Mouse (Mus musculus) forebrain, embryonic 11.5 days (tissue): ENCODE data around the gene Hap1. TPM values are rescaled to one million over a fixed set of nuclear protein-coding genes. Genes with fewer than 3 reads are reported as not detected.

Experiments used
- ATAC-seq: fragments of 200-750 bp; cut with Nextera tagmentation; replicated peaks from 2 replicates; pipeline ENCODE4 v1.8.0; 2017; ENCODE audit warnings: moderate TSS enrichment; ENCODE audit not compliant: low FRiP score
- DNase-seq: peaks from one replicate; pipeline ENCODE4 v3.0.0-alpha.2; 2017; ENCODE audit warnings: low spot score
- H3K27ac ChIP-seq: fragments of 300-500 bp; sonication (generic); 2 replicates; pipeline ENCODE4 v1.5.1; 2014; ENCODE audit warnings: low read depth, low read length
- H3K27me3 ChIP-seq: fragments of 300-500 bp; sonication (generic); 2 replicates; pipeline ENCODE4 v1.6.1; 2014; ENCODE audit warnings: mild to moderate bottlenecking, low read length, mixed read lengths; ENCODE audit not compliant: control insufficient read depth, insufficient read depth
- H3K36me3 ChIP-seq: fragments of 300-500 bp; sonication (generic); 2 replicates; pipeline ENCODE4 v1.6.1; 2014; ENCODE audit warnings: mild to moderate bottlenecking, low read length, moderate library complexity, mixed read lengths; ENCODE audit not compliant: control insufficient read depth, insufficient read depth
- H3K4me1 ChIP-seq: fragments of 300-500 bp; sonication (generic); replicated peaks from 2 replicates; pipeline ENCODE4 v1.6.1; 2014; ENCODE audit warnings: low read length, mixed read lengths; ENCODE audit not compliant: control insufficient read depth, insufficient read depth
- H3K4me2 ChIP-seq: fragments of 300-500 bp; sonication (generic); 2 replicates; pipeline ENCODE4 v1.6.1; 2014; ENCODE audit warnings: low read depth, mild to moderate bottlenecking, low read length, moderate library complexity, mixed read lengths; ENCODE audit not compliant: severe bottlenecking
- H3K4me3 ChIP-seq: fragments of 300-500 bp; sonication (generic); 2 replicates; pipeline ENCODE4 v1.5.1; 2014; ENCODE audit warnings: low read depth, low read length
- H3K9ac ChIP-seq: fragments of 300-500 bp; sonication (generic); 2 replicates; pipeline ENCODE4 v1.6.1; 2014; ENCODE audit warnings: low read length
- H3K9me3 ChIP-seq: fragments of 300-500 bp; sonication (generic); 2 replicates; pipeline ENCODE4 v1.6.1; 2016; ENCODE audit warnings: low read length, mixed read lengths; ENCODE audit not compliant: control insufficient read depth
- WGBS: fragments of 180-500 bp; shearing (Covaris S2); extraction: QIAGEN DNeasy Blood & Tissue Kit; methylation state at CpG from one replicate; pipeline ENCODE4 v1.1.7; 2014; 5-methylcytosine and 5-hydroxymethylcytosine counted together
- polyA plus RNA-seq: library from polyadenylated mRNA; unstranded; fragments of >200 nt; fragmentation: Nextera tagmentation; extraction: Ambion mirVana; gene quantifications from 2 replicates; pipeline ENCODE4 v1.2.1, GENCODE M21; 2014

Gene Hap1
- polyA plus RNA-seq, 1 experiment from 2014 or later = 46.1 TPM

- H3K36me3 ChIP-seq = no peaks in the 10 kb centered on the region
- no peaks in the 10 kb centered on the region for H3K9me3 ChIP-seq
- DNase-seq (no peak), ATAC-seq (no peak)
- H3K4me1 ChIP-seq = no peaks in the 10 kb centered on the region
- no peak overlapping the region for H3K4me3 ChIP-seq
- no peak overlapping the region for H3K4me2 ChIP-seq
- no peak overlapping the region for H3K27ac ChIP-seq
- H3K27me3 ChIP-seq = no peaks in the 10 kb centered on the region
- no peak overlapping the region for H3K9ac ChIP-seq
- 89% methylated on average over 3 of the region's 3 CpGs for WGBS
These were observed 29.1 kb upstream of the Hap1 start for GRCm38 (mm10) chr11:100385016-100385415.

- Histone ChIP-seq H3K9ac (no peak overlapping the region), H3K36me3 (no peaks in the 10 kb centered on the region)
These were observed 26.8 kb upstream of the Hap1 start for GRCm38 (mm10) chr11:100382682-100383081.

GRCm38 (mm10) chr11:100379311-100379710 is 23.4 kb upstream of the Hap1 start:
- no peak overlapping the region for H3K9ac ChIP-seq
- no peaks in the 10 kb centered on the region for H3K27me3 ChIP-seq
- H3K4me1 ChIP-seq = no peaks in the 10 kb centered on the region
- H3K27ac ChIP-seq = no peak overlapping the region
- H3K36me3 ChIP-seq = no peaks in the 10 kb centered on the region
- 89% methylated on average over 4 of the region's 4 CpGs for WGBS
- DNase-seq (no peak), ATAC-seq (no peak)
- H3K4me2 ChIP-seq = no peak overlapping the region
- no peak overlapping the region for H3K4me3 ChIP-seq
- H3K9me3 ChIP-seq = no peaks in the 10 kb centered on the region

More at GRCm38 (mm10) chr11:100382682-100383081, 26.8 kb upstream of the Hap1 start:
- Histone ChIP-seq H3K27ac (no peak overlapping the region), H3K9me3 (no peaks in the 10 kb centered on the region), H3K27me3 (no peaks in the 10 kb centered on the region), H3K4me2 (no peak overlapping the region), H3K4me3 (no peak overlapping the region), H3K4me1 (no peaks in the 10 kb centered on the region)
- ATAC-seq (no peak), DNase-seq (no peak)
- 79% methylated on average over 6 of the region's 6 CpGs for WGBS

GRCm38 (mm10) chr11:100378446-100378845 is 22.5 kb upstream of the Hap1 start:
- no peaks in the 10 kb centered on the region for H3K9me3 ChIP-seq
- no peak overlapping the region for H3K27ac ChIP-seq
- 89% methylated on average over 5 of the region's 5 CpGs for WGBS

GRCm38 (mm10) chr11:100377989-100378388 is 22.1 kb upstream of the Hap1 start:
- no peaks in the 10 kb centered on the region for H3K9me3 ChIP-seq
- H3K27me3 ChIP-seq = no peaks in the 10 kb centered on the region
- no peaks in the 10 kb centered on the region for H3K4me1 ChIP-seq
- WGBS = 96% methylated on average over 14 of the region's 14 CpGs
- H3K9ac ChIP-seq = no peak overlapping the region
- H3K4me3 ChIP-seq = no peak overlapping the region
- ATAC-seq (no peak), DNase-seq (no peak)
- H3K36me3 ChIP-seq = no peaks in the 10 kb centered on the region
- H3K4me2 ChIP-seq = no peak overlapping the region
- no peak overlapping the region for H3K27ac ChIP-seq

More at GRCm38 (mm10) chr11:100378446-100378845, 22.5 kb upstream of the Hap1 start:
- Histone ChIP-seq H3K36me3 (no peaks in the 10 kb centered on the region), H3K4me2 (no peak overlapping the region), H3K9ac (no peak overlapping the region), H3K4me1 (no peaks in the 10 kb centered on the region), H3K27me3 (no peaks in the 10 kb centered on the region), H3K4me3 (no peak overlapping the region)
- DNase-seq (no peak), ATAC-seq (no peak)

GRCm38 (mm10) chr11:100376746-100377389 is 20.9 kb upstream of the Hap1 start:
- no peaks in the 10 kb centered on the region for H3K27me3 ChIP-seq
- no peak overlapping the region for H3K4me3 ChIP-seq
- H3K27ac ChIP-seq = no peak overlapping the region
- no peaks in the 10 kb centered on the region for H3K9me3 ChIP-seq
- WGBS = 93% methylated on average over 21 of the region's 21 CpGs
- ATAC-seq (no peak), DNase-seq (no peak)
- no peaks in the 10 kb centered on the region for H3K36me3 ChIP-seq
- no peaks in the 10 kb centered on the region for H3K4me1 ChIP-seq
- H3K9ac ChIP-seq = no peak overlapping the region
- H3K4me2 ChIP-seq = no peak overlapping the region

GRCm38 (mm10) chr11:100376005-100376404 is 20.1 kb upstream of the Hap1 start:
- H3K9me3 ChIP-seq = no peaks in the 10 kb centered on the region
- H3K4me1 ChIP-seq = no peaks in the 10 kb centered on the region
- no peak overlapping the region for H3K4me3 ChIP-seq
- no peak overlapping the region for H3K27ac ChIP-seq
- no peak for DNase-seq
- no peak overlapping the region for H3K4me2 ChIP-seq
- no peaks in the 10 kb centered on the region for H3K27me3 ChIP-seq
- no peak for ATAC-seq
- H3K36me3 ChIP-seq = no peaks in the 10 kb centered on the region
- no peak overlapping the region for H3K9ac ChIP-seq
- 94% methylated on average over 4 of the region's 4 CpGs for WGBS

DNA sequence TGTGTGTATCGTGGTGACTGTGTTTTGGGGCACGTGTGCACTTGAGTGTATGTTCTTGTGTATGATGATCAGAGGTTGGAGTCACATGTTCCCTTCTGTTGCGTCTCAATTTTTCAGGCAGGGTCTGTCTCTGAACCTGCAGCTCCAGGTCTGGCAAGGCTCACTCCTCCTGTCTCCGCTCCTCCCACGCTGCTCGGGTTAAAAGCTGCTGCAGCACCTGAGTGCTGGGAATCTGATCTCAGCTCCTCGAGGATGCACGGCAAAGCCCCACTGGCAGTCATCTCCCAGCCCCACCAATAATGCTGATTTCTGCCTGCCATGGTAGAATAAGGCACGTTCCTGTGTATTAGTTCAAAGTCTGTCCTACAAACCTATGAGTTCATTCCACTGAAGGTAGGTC is 19.2 kb upstream of the Hap1 start:
- H3K27me3 ChIP-seq = no peaks in the 10 kb centered on the region
- no peak overlapping the region for H3K4me2 ChIP-seq
- H3K4me1 ChIP-seq = no peaks in the 10 kb centered on the region
- no peaks in the 10 kb centered on the region for H3K9me3 ChIP-seq
- ATAC-seq (no peak), DNase-seq (no peak)
- no peak overlapping the region for H3K27ac ChIP-seq
- no peak overlapping the region for H3K9ac ChIP-seq
- WGBS = 87% methylated on average over 9 of the region's 9 CpGs
- no peak overlapping the region for H3K4me3 ChIP-seq
- H3K36me3 ChIP-seq = no peaks in the 10 kb centered on the region

- no peak overlapping the region for H3K4me3 ChIP-seq
- no peaks in the 10 kb centered on the region for H3K9me3 ChIP-seq
- H3K9ac ChIP-seq = no peak overlapping the region
- 66% methylated on average over 7 of the region's 8 CpGs for WGBS
- no peaks in the 10 kb centered on the region for H3K27me3 ChIP-seq
- H3K4me1 ChIP-seq = no peaks in the 10 kb centered on the region
- H3K36me3 ChIP-seq = no peaks in the 10 kb centered on the region
- no peak overlapping the region for H3K4me2 ChIP-seq
- H3K27ac ChIP-seq = no peak overlapping the region
- no peak for DNase-seq
- ATAC-seq = no peak; the same call in 1 of the 2 replicates
These were observed 16.1 kb upstream of the Hap1 start for GRCm38 (mm10) chr11:100371981-100372558.
